Mouse (Mus musculus) forebrain, embryonic 13.5 days (tissue): ENCODE data around the gene Rars2. TPM values are rescaled to one million over a fixed set of nuclear protein-coding genes. Genes with fewer than 3 reads are reported as not detected.

Experiments
- ATAC-seq: fragments of 200-750 bp; cut with Nextera tagmentation; 2 replicates; pipeline ENCODE4 v1.8.0; 2017
- H3K27ac ChIP-seq: fragments of 300-500 bp; sonication (generic); 2 replicates; pipeline ENCODE4 v1.5.1; 2015; ENCODE audit warnings: inconsistent platforms, mild to moderate bottlenecking, moderate library complexity
- H3K27me3 ChIP-seq: fragments of 300-500 bp; sonication (generic); 2 replicates; pipeline ENCODE4 v1.6.1; 2015; ENCODE audit warnings: mild to moderate bottlenecking, inconsistent platforms
- H3K36me3 ChIP-seq: fragments of 300-500 bp; sonication (generic); 2 replicates; pipeline ENCODE4 v1.6.1; 2015; ENCODE audit warnings: mild to moderate bottlenecking, inconsistent platforms; ENCODE audit not compliant: poor library complexity, severe bottlenecking
- H3K4me1 ChIP-seq: fragments of 300-500 bp; sonication (generic); 2 replicates; pipeline ENCODE4 v1.6.1; 2015; ENCODE audit warnings: inconsistent platforms
- H3K4me2 ChIP-seq: fragments of 300-500 bp; sonication (generic); 2 replicates; pipeline ENCODE4 v1.6.1; 2015; ENCODE audit warnings: inconsistent platforms, mild to moderate bottlenecking, moderate library complexity
- H3K4me3 ChIP-seq: fragments of 300-500 bp; sonication (generic); 2 replicates; pipeline ENCODE4 v1.5.1; 2015; ENCODE audit warnings: mild to moderate bottlenecking, inconsistent platforms
- H3K9ac ChIP-seq: fragments of 300-500 bp; sonication (generic); 2 replicates; pipeline ENCODE4 v1.6.1; 2015; ENCODE audit warnings: mild to moderate bottlenecking, inconsistent platforms
- H3K9me3 ChIP-seq: fragments of 300-500 bp; sonication (generic); replicated peaks from 2 replicates; pipeline ENCODE4 v1.6.1; 2016; ENCODE audit warnings: inconsistent platforms
- WGBS: fragments of 180-500 bp; shearing (Covaris S2); methylation state at CpG from one replicate; pipeline ENCODE4 v1.1.7; 2015; 5-methylcytosine and 5-hydroxymethylcytosine counted together
- polyA plus RNA-seq: library from polyadenylated mRNA; unstranded; fragments of >200 nt; fragmentation: Nextera tagmentation; extraction: Ambion mirVana; gene quantifications from 2 replicates; pipeline ENCODE4 v1.2.1, GENCODE M21; 2015

The Rars2 gene
- polyA plus RNA-seq, 1 experiment from 2014 or later: 68.7 TPM

- H3K27ac ChIP-seq: no peak overlapping the region
- peak overlapping the region; percentile 94 for H3K4me2 ChIP-seq
- 73% methylated on average over 6 of the region's 6 CpGs for WGBS
- H3K4me3 ChIP-seq: peak overlapping the region; percentile 84
- peaks cover 4% of the 10 kb centered on the region for H3K36me3 ChIP-seq
- H3K9ac ChIP-seq: peak overlapping the region; percentile 89
- no peak for ATAC-seq
- no peaks in the 10 kb centered on the region for H3K27me3 ChIP-seq
- H3K9me3 ChIP-seq: no peaks in the 10 kb centered on the region
- H3K4me1 ChIP-seq: peaks cover 26% of the 10 kb centered on the region
Measured at GRCm38 (mm10) chr4:34613571-34614145, 1.1 kb upstream of the Rars2 start.

DNA sequence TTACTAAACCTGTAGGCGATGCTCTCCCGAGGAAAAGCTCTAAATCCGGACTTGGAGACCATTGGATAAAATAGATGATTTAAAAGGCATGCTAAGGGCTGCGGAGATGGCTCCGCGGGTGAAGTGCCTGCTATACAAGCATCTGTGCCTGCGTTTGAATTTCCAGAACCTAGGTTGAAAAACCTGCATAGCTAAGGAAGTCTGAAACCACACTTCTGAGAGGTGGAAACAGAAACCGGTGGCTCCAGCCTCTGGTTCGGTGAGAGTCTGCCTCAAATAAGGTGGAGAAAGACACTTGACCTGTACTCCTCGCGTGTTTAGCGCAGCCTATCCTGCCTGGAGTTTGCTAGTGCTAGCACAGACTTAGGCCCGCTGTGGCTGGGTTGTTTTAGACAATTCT, 546 bp downstream of the Rars2 start:
- peak overlapping the region; percentile 82; the same call in 1 of the 2 replicates for H3K27ac ChIP-seq

GRCm38 (mm10) chr4:34616146-34616545, 1.4 kb downstream of the Rars2 start:
- Histone ChIP-seq H3K27ac (no peak overlapping the region), H3K27me3 (no peaks in the 10 kb centered on the region), H3K4me3 (peak overlapping the region; percentile 84), H3K9me3 (no peaks in the 10 kb centered on the region), H3K4me2 (peak overlapping the region; percentile 94), H3K4me1 (peaks cover 26% of the 10 kb centered on the region), H3K9ac (peak overlapping the region; percentile 89), H3K36me3 (no peaks in the 10 kb centered on the region)
- ATAC-seq: no peak
- WGBS: 35% methylated on average over 8 of the region's 8 CpGs

More for the DNA sequence above, 546 bp downstream of the Rars2 start:
- Histone ChIP-seq H3K36me3 (no peaks in the 10 kb centered on the region), H3K4me1 (peaks cover 26% of the 10 kb centered on the region), H3K4me3 (peak overlapping the region; percentile 84), H3K4me2 (peak overlapping the region; percentile 94), H3K9me3 (no peaks in the 10 kb centered on the region), H3K9ac (peak overlapping the region; percentile 89), H3K27me3 (no peaks in the 10 kb centered on the region)
- WGBS: 3% methylated on average over 13 of the region's 13 CpGs
- ATAC-seq: peak; percentile 25

DNA sequence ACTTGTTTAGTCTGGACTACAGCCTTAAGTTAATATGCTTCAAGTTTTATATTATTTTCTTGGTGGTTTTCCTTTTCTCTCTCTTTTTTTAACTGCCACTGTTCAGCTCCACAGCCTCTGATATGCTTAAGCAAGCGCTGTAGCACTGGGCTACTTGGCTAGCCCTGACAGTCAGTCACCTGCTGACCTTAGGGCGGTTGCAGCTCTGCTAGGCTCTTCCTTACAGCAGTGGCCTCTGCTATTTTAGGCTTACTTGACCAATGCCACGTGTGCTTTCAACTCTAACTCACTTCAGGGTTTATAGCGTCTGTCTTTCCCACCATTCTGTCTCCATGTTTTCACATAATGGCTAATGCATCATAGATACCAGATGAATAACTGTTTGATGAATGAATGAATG, 10.8 kb downstream of the Rars2 start:
- 91% methylated on average over 4 of the region's 4 CpGs for WGBS
- H3K4me1 ChIP-seq: no peaks in the 10 kb centered on the region
- H3K4me3 ChIP-seq: no peak overlapping the region
- H3K27ac ChIP-seq: no peak overlapping the region
- no peak overlapping the region for H3K4me2 ChIP-seq
- no peaks in the 10 kb centered on the region for H3K27me3 ChIP-seq
- H3K9me3 ChIP-seq: no peaks in the 10 kb centered on the region
- no peak overlapping the region for H3K9ac ChIP-seq
- H3K36me3 ChIP-seq: peaks cover 43% of the 10 kb centered on the region
- ATAC-seq: no peak

GRCm38 (mm10) chr4:34626401-34626800, 11.6 kb downstream of the Rars2 start:
- H3K4me1 ChIP-seq: no peaks in the 10 kb centered on the region
- H3K9me3 ChIP-seq: no peaks in the 10 kb centered on the region
- H3K9ac ChIP-seq: no peak overlapping the region
- ATAC-seq: no peak
- no peak overlapping the region for H3K27ac ChIP-seq
- no peaks in the 10 kb centered on the region for H3K27me3 ChIP-seq
- no peak overlapping the region for H3K4me3 ChIP-seq
- WGBS: 90% methylated on average over 6 of the region's 6 CpGs
- peaks cover 48% of the 10 kb centered on the region for H3K36me3 ChIP-seq
- H3K4me2 ChIP-seq: no peak overlapping the region

GRCm38 (mm10) chr4:34629956-34630355, 15.2 kb downstream of the Rars2 start:
- no peak overlapping the region for H3K27ac ChIP-seq
- no peaks in the 10 kb centered on the region for H3K4me1 ChIP-seq
- no peak overlapping the region for H3K9ac ChIP-seq
- ATAC-seq: no peak
- peaks cover 56% of the 10 kb centered on the region for H3K36me3 ChIP-seq
- no peak overlapping the region for H3K4me3 ChIP-seq
- no peak overlapping the region for H3K4me2 ChIP-seq
- H3K9me3 ChIP-seq: no peaks in the 10 kb centered on the region
- H3K27me3 ChIP-seq: no peaks in the 10 kb centered on the region
- WGBS: 92% methylated on average over 1 of the region's 1 CpGs

GRCm38 (mm10) chr4:34634129-34634528, 19.4 kb downstream of the Rars2 start:
- WGBS: 94% methylated on average over 7 of the region's 7 CpGs
- H3K9ac ChIP-seq: no peak overlapping the region
- H3K4me1 ChIP-seq: no peaks in the 10 kb centered on the region
- H3K27ac ChIP-seq: no peak overlapping the region
- no peak for ATAC-seq
- H3K9me3 ChIP-seq: no peaks in the 10 kb centered on the region
- H3K4me2 ChIP-seq: no peak overlapping the region
- H3K27me3 ChIP-seq: no peaks in the 10 kb centered on the region
- H3K4me3 ChIP-seq: no peak overlapping the region
- peaks cover 32% of the 10 kb centered on the region for H3K36me3 ChIP-seq

DNA sequence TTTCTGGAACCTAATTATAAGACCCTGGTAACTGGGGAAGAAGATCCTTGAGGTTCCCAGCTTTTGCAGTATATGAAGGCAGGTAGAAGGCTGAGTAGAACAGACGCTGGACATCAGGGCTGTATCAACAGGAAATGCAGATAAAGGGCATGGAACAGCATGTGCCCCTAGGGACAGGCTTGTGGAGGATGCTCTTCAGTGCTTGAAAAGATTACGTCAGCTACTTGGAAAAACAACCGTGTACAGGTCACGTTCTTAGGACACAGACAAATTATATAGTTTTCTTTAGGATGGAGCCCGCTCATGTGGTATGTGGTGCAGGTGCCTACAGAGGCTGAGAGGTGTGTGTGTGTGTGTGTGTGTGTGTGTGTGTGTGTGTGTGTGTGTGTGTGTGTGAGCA, 21.3 kb downstream of the Rars2 start:
- no peak overlapping the region for H3K4me2 ChIP-seq
- 93% methylated on average over 5 of the region's 5 CpGs for WGBS
- no peak overlapping the region for H3K9ac ChIP-seq
- no peaks in the 10 kb centered on the region for H3K9me3 ChIP-seq
- H3K4me1 ChIP-seq: no peaks in the 10 kb centered on the region
- no peak for ATAC-seq
- H3K4me3 ChIP-seq: no peak overlapping the region
- H3K27ac ChIP-seq: no peak overlapping the region
- H3K27me3 ChIP-seq: no peaks in the 10 kb centered on the region
- H3K36me3 ChIP-seq: peaks cover 36% of the 10 kb centered on the region

- Histone ChIP-seq H3K9ac (no peak overlapping the region), H3K4me3 (no peak overlapping the region), H3K9me3 (no peaks in the 10 kb centered on the region), H3K27me3 (no peaks in the 10 kb centered on the region), H3K4me1 (no peaks in the 10 kb centered on the region), H3K27ac (no peak overlapping the region), H3K36me3 (peaks cover 40% of the 10 kb centered on the region), H3K4me2 (no peak overlapping the region)
- WGBS: 93% methylated on average over 7 of the region's 7 CpGs
- no peak for ATAC-seq
Measured at GRCm38 (mm10) chr4:34637386-34637785, 22.6 kb downstream of the Rars2 start.

DNA sequence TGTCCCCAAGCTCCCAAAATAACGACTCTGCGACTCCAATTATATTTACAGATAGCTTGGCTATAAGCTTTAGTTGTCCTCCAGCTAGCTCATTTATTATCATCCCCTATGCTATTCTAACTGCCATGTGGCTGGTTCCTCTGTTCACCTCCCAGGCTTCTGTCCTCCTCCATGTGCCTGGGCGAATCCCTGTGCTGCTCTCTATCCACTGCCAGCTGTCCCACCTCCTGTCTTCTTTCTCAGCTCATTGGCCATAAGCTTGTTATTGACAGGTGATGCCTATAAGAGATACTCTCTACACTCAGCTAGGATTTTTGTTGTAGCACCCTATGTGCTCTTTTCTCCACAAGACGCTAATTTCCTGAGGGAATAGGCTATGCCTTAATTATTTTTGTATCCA, 23.1 kb downstream of the Rars2 start:
- Histone ChIP-seq H3K4me1 (no peaks in the 10 kb centered on the region), H3K27ac (no peak overlapping the region), H3K9ac (no peak overlapping the region), H3K4me3 (no peak overlapping the region), H3K9me3 (no peaks in the 10 kb centered on the region), H3K36me3 (peaks cover 40% of the 10 kb centered on the region), H3K4me2 (no peak overlapping the region), H3K27me3 (no peaks in the 10 kb centered on the region)
- ATAC-seq: no peak
- 88% methylated on average over 4 of the region's 4 CpGs for WGBS

DNA sequence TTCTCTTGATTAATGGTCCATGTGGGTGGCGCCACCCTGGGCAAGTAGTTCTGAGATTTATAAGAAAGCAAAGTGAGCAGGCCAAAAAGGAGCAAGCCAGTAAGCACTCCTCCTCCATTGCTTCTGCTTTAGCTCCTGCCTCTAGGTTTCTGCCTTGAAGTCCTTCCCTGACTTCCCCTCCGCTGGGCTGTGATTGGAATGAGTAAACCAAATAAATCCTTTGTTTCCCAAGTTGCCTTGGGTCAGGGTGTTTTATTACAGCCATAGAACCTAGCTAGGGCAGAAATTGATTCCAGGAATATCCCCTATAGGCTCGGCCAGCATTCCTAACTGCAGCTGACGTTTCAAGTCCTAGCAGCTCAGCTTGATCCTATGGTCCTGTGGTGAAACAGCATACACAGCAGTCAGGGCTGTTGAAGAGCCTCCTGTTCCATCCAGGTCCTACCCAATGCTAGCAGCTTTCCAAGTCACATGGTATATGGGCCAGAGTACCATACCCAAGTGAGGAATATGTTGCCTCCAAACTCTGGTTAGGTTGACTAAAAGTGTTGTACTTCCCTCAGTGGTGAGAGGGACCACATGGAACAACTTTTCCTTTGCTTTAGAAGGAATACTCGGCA, 25.1 kb downstream of the Rars2 start:
- Histone ChIP-seq H3K27me3 (no peaks in the 10 kb centered on the region), H3K36me3 (peaks cover 34% of the 10 kb centered on the region), H3K4me1 (no peaks in the 10 kb centered on the region), H3K9ac (no peak overlapping the region), H3K4me3 (no peak overlapping the region), H3K27ac (no peak overlapping the region), H3K4me2 (no peak overlapping the region), H3K9me3 (no peaks in the 10 kb centered on the region)
- WGBS: 91% methylated on average over 5 of the region's 5 CpGs
- no peak for ATAC-seq

- H3K4me3 ChIP-seq: no peak overlapping the region
- no peak overlapping the region for H3K4me2 ChIP-seq
- no peak overlapping the region for H3K27ac ChIP-seq
- H3K9ac ChIP-seq: no peak overlapping the region
- H3K36me3 ChIP-seq: peaks cover 34% of the 10 kb centered on the region
- ATAC-seq: no peak
- H3K9me3 ChIP-seq: no peaks in the 10 kb centered on the region
- no peaks in the 10 kb centered on the region for H3K27me3 ChIP-seq
- WGBS: 94% methylated on average over 3 of the region's 3 CpGs
- no peaks in the 10 kb centered on the region for H3K4me1 ChIP-seq
Measured at GRCm38 (mm10) chr4:34640731-34641130, 26.0 kb downstream of the Rars2 start.

DNA sequence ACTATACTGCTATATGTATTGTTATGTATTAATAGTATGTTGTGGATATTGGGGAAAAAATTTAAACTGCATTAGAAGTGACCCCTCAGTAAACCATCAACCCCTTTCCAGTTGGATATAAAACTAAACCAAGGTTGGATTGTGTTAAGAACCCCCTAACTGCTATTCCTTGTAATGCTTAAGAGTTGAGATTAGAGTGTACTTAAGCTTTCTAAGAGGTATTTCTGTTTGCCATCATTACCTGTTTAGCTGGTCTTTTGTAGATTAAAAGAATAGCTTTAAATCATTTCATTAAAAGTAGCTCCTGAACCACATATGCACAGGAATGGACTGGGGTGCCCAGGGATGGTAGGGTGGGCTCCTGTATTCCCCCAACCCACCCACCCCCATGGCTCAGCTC, 30.0 kb downstream of the Rars2 start:
- Histone ChIP-seq H3K4me1 (no peaks in the 10 kb centered on the region), H3K9me3 (no peaks in the 10 kb centered on the region), H3K27ac (no peak overlapping the region), H3K36me3 (peaks cover 56% of the 10 kb centered on the region), H3K4me2 (no peak overlapping the region), H3K4me3 (no peak overlapping the region), H3K27me3 (no peaks in the 10 kb centered on the region), H3K9ac (no peak overlapping the region)
- no peak for ATAC-seq
